Mouse (Mus musculus) cerebellum, adult 11 months (tissue): Measurements from ENCODE around the gene Tenm4.

Source experiments
- DNase-seq: peaks from one replicate; pipeline ENCODE4 v3.0.0; 2022

The Tenm4 gene

GRCm38 (mm10) chr7:96655096-96655716, 484.2 kb downstream of the Tenm4 start:
- DNase-seq = no peak

- DNase-seq = no peak
These were observed 486.2 kb downstream of the Tenm4 start for GRCm38 (mm10) chr7:96657101-96657830.

- no peak for DNase-seq
These were observed 487.0 kb downstream of the Tenm4 start for GRCm38 (mm10) chr7:96657857-96658580.

- no peak for DNase-seq
These were observed 489.9 kb downstream of the Tenm4 start for GRCm38 (mm10) chr7:96660907-96661306.

GRCm38 (mm10) chr7:96661352-96662169, 490.5 kb downstream of the Tenm4 start:
- no peak for DNase-seq

GRCm38 (mm10) chr7:96663336-96663735, 492.3 kb downstream of the Tenm4 start:
- no peak for DNase-seq

GRCm38 (mm10) chr7:96666366-96666896, 495.4 kb downstream of the Tenm4 start:
- no peak for DNase-seq

GRCm38 (mm10) chr7:96667688-96668087, 496.6 kb downstream of the Tenm4 start:
- DNase-seq = no peak

- no peak for DNase-seq
These were observed 499.0 kb downstream of the Tenm4 start for GRCm38 (mm10) chr7:96670095-96670494.

GRCm38 (mm10) chr7:96672322-96672914, 501.4 kb downstream of the Tenm4 start:
- no peak for DNase-seq

- DNase-seq = no peak
These were observed 506.0 kb downstream of the Tenm4 start for GRCm38 (mm10) chr7:96677082-96677481.

GRCm38 (mm10) chr7:96678236-96678635, 507.2 kb downstream of the Tenm4 start:
- no peak for DNase-seq

- DNase-seq = no peak
These were observed 508.7 kb downstream of the Tenm4 start for GRCm38 (mm10) chr7:96679746-96680145.

- no peak for DNase-seq
These were observed 509.4 kb downstream of the Tenm4 start for GRCm38 (mm10) chr7:96680405-96680804.

GRCm38 (mm10) chr7:96681808-96682207, 510.8 kb downstream of the Tenm4 start:
- DNase-seq = no peak

GRCm38 (mm10) chr7:96688141-96688540, 517.1 kb downstream of the Tenm4 start:
- no peak for DNase-seq

GRCm38 (mm10) chr7:96701097-96701845, 530.2 kb downstream of the Tenm4 start:
- DNase-seq = no peak

GRCm38 (mm10) chr7:96703958-96704357, 532.9 kb downstream of the Tenm4 start:
- DNase-seq = no peak

GRCm38 (mm10) chr7:96705307-96706129, 534.5 kb downstream of the Tenm4 start:
- no peak for DNase-seq

GRCm38 (mm10) chr7:96706531-96706930, 535.5 kb downstream of the Tenm4 start:
- DNase-seq = no peak

GRCm38 (mm10) chr7:96707112-96707511, 536.1 kb downstream of the Tenm4 start:
- DNase-seq = no peak
